Mouse (Mus musculus) cortical plate, adult 2 months (tissue): ENCODE measurements around the gene Il4ra.

Experiments
- CTCF ChIP-seq: fragments of 200-500 bp; IDR thresholded peaks from 2 replicates; pipeline ENCODE4 v1.5.1; 2011; ENCODE audit warnings: mild to moderate bottlenecking, control low read depth, low read length; ENCODE audit not compliant: insufficient read depth; ENCODE audit errors: extremely low read depth
- POLR2A ChIP-seq: fragments of 200-500 bp; IDR thresholded peaks from 2 replicates; pipeline ENCODE4 v1.6.1; 2011; ENCODE audit warnings: mild to moderate bottlenecking, low read length, control low read depth; ENCODE audit not compliant: insufficient read depth; ENCODE audit errors: extremely low read depth

GRCm38 (mm10) chr7:125562413-125562812, 10.5 kb downstream of the Il4ra start:
- TF ChIP-seq CTCF, result no peak
- no peak for TF ChIP-seq POLR2A
